Mouse (Mus musculus): ENCODE measurements around the gene Pdcd1lg2. TPM values are rescaled to one million over a fixed set of nuclear protein-coding genes. Genes with fewer than 3 reads are reported as not detected.

The Pdcd1lg2 gene
- polyA plus RNA-seq, 1 experiment from 2014 or later = 0.05 TPM

DNA sequence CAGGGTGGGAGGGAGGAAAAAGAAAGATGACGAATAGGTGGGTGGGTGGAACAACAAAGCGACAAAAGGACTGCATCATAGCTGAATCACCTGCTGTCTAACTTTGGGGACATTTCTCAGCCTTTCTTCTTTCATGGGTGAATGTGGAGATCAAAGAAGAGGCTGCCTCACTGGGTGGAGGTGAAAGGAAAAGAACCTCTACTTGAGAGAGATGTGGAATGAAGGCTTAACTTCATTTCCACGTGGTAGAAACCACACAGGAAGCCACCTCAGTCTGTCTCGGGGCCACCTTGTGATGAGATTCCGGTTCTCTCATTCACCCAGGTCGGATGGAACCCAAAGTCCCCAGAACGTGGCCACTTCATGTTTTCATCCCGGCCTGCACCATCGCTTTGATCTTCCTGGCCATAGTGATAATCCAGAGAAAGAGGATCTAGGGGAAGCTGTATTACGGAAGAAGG, 43.5 kb downstream of the Pdcd1lg2 start:
- TF ChIP-seq CTCF (IDR thresholded peaks at IDR 0.05; ENCODE audit: low read depth) (no peak), EP300 (optimal IDR thresholded peaks at IDR 0.05) (no peak)
- WGBS = 80% methylated on average over 10 of the region's 10 CpGs

DNA sequence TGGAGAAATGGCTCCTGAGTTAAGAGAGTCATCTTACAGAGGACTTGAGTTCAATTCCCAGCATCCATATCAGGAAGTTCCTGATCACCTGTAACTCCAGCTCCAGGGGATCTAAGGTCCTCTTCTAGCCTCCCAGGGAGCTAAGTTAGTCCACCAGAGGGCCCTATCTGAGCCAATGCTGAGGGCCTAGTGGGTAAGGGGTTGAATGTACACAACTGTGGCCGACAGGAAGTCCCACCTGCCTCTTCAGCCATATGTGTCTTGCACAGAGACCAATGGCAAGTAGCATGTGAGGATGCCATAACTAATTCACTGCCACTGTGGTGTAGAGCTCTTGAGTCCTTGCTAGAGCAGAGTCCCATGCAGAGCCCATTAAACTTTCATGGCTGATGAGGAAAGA, 44.4 kb downstream of the Pdcd1lg2 start:
- Histone ChIP-seq H3K36me3 (ENCODE audit: control insufficient read depth, insufficient read depth, low read length) (no peaks in the 10 kb centered on the region), H3K9me3 (ENCODE audit: control insufficient read depth, low read length) (no peaks in the 10 kb centered on the region), H3K9ac (ENCODE audit: low read length) (no peak overlapping the region), H3K4me2 (replicated peaks; ENCODE audit: low read depth) (no peak overlapping the region), H3K4me3 (ENCODE audit: low read depth, low read length) (no peak overlapping the region), H3K27ac (replicated peaks) (no peak overlapping the region), H3K4me1 (replicated peaks; ENCODE audit: control insufficient read depth, insufficient read depth) (no peaks in the 10 kb centered on the region), H3K27me3 (ENCODE audit: control insufficient read depth, insufficient read depth, low read length) (no peaks in the 10 kb centered on the region)
- DNase-seq (ENCODE audit: low spot score) (no peak), ATAC-seq (ENCODE audit: low FRiP score, low TSS enrichment) (no peak)
- TF ChIP-seq EP300 (optimal IDR thresholded peaks at IDR 0.05) (no peak), CTCF (IDR thresholded peaks at IDR 0.05; ENCODE audit: low read depth) (peak; percentile 5; the same call in 1 of the 2 replicates)
- WGBS = 62% methylated on average over 1 of the region's 1 CpGs

More for the DNA sequence above, 43.5 kb downstream of the Pdcd1lg2 start:
- Histone ChIP-seq H3K4me2 (replicated peaks; ENCODE audit: low read depth) (no peak overlapping the region), H3K27ac (replicated peaks) (no peak overlapping the region), H3K9me3 (ENCODE audit: control insufficient read depth, low read length) (no peaks in the 10 kb centered on the region), H3K4me1 (replicated peaks; ENCODE audit: control insufficient read depth, insufficient read depth) (no peaks in the 10 kb centered on the region), H3K9ac (ENCODE audit: low read length) (no peak overlapping the region), H3K36me3 (ENCODE audit: control insufficient read depth, insufficient read depth, low read length) (no peaks in the 10 kb centered on the region), H3K27me3 (ENCODE audit: control insufficient read depth, insufficient read depth, low read length) (no peaks in the 10 kb centered on the region), H3K4me3 (ENCODE audit: low read depth, low read length) (no peak overlapping the region)
- no peak for ATAC-seq (ENCODE audit: low FRiP score, low TSS enrichment)
- DNase-seq (ENCODE audit: low spot score) = no peak

DNA sequence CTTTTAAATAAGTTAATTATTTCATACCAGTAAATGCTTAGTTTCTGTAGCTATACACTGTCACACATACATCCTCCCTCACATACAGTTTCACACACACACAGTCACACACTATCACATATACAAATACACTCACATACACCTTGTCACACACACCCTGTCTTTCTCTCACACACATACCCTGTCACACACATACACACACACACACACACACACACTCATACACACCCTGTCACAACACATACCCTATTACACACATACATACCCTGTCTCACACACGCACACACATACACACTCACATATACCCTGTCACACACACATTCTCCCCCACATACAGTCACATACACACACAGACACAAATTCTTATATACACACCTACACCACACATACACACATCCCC, 47.3 kb downstream of the Pdcd1lg2 start:
- no peak for ATAC-seq (ENCODE audit: low FRiP score, low TSS enrichment)
- H3K9me3 ChIP-seq (ENCODE audit: control insufficient read depth, low read length) = no peaks in the 10 kb centered on the region
- no peak for DNase-seq (ENCODE audit: low spot score)
- no peak for TF ChIP-seq CTCF (IDR thresholded peaks at IDR 0.05; ENCODE audit: low read depth)
- no peak for TF ChIP-seq EP300 (optimal IDR thresholded peaks at IDR 0.05)
- no peaks in the 10 kb centered on the region for H3K4me1 ChIP-seq (replicated peaks; ENCODE audit: control insufficient read depth, insufficient read depth)
- no peak overlapping the region for H3K27ac ChIP-seq (replicated peaks)
- H3K4me2 ChIP-seq (replicated peaks; ENCODE audit: low read depth) = no peak overlapping the region
- H3K9ac ChIP-seq (ENCODE audit: low read length) = no peak overlapping the region
- no peak overlapping the region for H3K4me3 ChIP-seq (ENCODE audit: low read depth, low read length)
- 93% methylated on average over 1 of the region's 1 CpGs for WGBS
- H3K36me3 ChIP-seq (ENCODE audit: control insufficient read depth, insufficient read depth, low read length) = no peaks in the 10 kb centered on the region
- no peaks in the 10 kb centered on the region for H3K27me3 ChIP-seq (ENCODE audit: control insufficient read depth, insufficient read depth, low read length)

DNA sequence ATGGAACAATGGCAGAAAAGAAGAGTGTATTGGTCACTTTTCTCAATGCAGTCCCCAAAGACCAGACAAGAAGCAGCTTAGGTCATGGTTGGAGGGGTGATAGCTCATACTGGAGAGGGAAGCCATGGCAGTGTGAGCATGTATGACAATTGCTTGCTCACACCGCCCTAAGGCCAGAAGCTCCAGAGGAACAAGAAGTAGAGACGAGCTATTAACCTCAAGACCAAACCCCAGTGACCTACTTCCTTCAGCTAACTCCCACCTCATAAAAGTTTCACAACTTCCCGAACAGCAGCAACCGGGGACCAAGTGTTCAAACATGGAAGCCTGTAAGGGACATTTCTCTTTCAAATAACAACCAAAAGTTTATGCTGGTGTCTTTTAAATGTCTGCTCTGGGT, 51.7 kb downstream of the Pdcd1lg2 start:
- DNase-seq (ENCODE audit: low spot score) (no peak), ATAC-seq (ENCODE audit: low FRiP score, low TSS enrichment) (no peak)
- Histone ChIP-seq H3K4me2 (replicated peaks; ENCODE audit: low read depth) (no peak overlapping the region), H3K27ac (replicated peaks) (no peak overlapping the region), H3K4me3 (ENCODE audit: low read depth, low read length) (no peak overlapping the region), H3K9me3 (ENCODE audit: control insufficient read depth, low read length) (no peaks in the 10 kb centered on the region), H3K27me3 (ENCODE audit: control insufficient read depth, insufficient read depth, low read length) (no peaks in the 10 kb centered on the region), H3K4me1 (replicated peaks; ENCODE audit: control insufficient read depth, insufficient read depth) (no peaks in the 10 kb centered on the region), H3K9ac (ENCODE audit: low read length) (no peak overlapping the region), H3K36me3 (ENCODE audit: control insufficient read depth, insufficient read depth, low read length) (no peaks in the 10 kb centered on the region)
- no peak for TF ChIP-seq EP300 (optimal IDR thresholded peaks at IDR 0.05)
- TF ChIP-seq CTCF (IDR thresholded peaks at IDR 0.05; ENCODE audit: low read depth) = no peak
- 76% methylated on average over 4 of the region's 4 CpGs for WGBS

DNA sequence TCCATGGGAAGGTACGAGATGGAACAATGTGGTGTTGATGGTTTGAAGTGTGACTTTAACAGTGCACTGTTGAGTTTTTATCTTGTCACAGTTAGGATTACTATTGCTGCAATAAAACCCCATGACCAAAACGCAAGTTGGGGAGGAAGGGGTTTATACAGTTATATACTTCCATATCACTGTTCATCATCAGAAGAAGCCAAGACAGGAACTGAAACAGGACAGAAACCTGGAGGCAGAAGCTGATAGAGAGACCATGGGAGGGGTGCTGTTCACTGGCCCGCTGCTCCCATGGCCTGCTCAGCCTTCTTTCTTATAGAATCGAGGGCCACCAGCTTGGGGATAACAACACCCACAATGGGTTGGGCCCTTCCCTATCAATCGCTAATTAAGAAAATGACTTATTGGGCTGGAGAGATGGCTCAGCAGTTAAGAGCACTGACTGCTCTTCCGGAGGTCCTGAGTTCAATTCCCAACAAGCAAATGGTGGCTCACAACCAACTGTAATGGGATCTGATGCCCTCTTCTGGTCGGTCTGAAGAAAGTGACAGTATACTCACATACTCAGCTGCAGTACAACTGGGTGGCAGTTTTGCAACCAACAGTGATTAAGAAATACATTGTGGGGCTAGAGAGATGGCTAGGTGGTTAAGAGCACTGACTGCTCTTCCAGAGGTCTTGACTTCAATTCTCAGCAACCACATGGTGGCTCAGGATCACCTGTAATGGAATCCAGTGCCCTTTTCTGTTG, 53.1 kb downstream of the Pdcd1lg2 start:
- Histone ChIP-seq H3K36me3 (ENCODE audit: control insufficient read depth, insufficient read depth, low read length) (no peaks in the 10 kb centered on the region), H3K4me1 (replicated peaks; ENCODE audit: control insufficient read depth, insufficient read depth) (no peaks in the 10 kb centered on the region), H3K4me2 (replicated peaks; ENCODE audit: low read depth) (no peak overlapping the region), H3K27me3 (ENCODE audit: control insufficient read depth, insufficient read depth, low read length) (no peaks in the 10 kb centered on the region), H3K4me3 (ENCODE audit: low read depth, low read length) (no peak overlapping the region), H3K9me3 (ENCODE audit: control insufficient read depth, low read length) (no peaks in the 10 kb centered on the region), H3K9ac (ENCODE audit: low read length) (no peak overlapping the region), H3K27ac (replicated peaks) (no peak overlapping the region)
- 92% methylated on average over 7 of the region's 7 CpGs for WGBS
- DNase-seq (ENCODE audit: low spot score) (no peak), ATAC-seq (ENCODE audit: low FRiP score, low TSS enrichment) (no peak)
- peak; percentile 12; the same call in 1 of the 2 replicates for TF ChIP-seq CTCF (IDR thresholded peaks at IDR 0.05; ENCODE audit: low read depth)
- TF ChIP-seq EP300 (optimal IDR thresholded peaks at IDR 0.05) = no peak

DNA sequence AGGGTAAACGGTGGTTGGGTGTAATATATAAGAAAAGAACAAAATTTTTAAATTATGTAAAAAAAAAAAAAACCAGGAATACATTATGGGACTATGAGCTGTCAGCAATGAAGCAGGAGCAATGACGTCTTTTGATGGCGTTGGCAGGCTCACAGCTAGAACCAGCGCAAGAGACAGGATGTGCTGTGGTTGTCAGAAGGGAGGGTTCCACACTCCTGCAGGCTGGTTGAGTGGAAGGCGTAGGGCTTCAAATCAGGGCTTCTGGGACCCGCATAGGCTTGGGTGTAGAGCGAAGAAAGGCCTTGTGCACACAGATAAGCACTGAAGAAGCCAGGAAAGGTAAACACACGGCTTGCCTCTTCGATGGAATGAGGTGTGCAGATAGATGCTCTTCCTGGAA, 56.1 kb downstream of the Pdcd1lg2 start:
- Histone ChIP-seq H3K4me2 (replicated peaks; ENCODE audit: low read depth) (no peak overlapping the region), H3K36me3 (ENCODE audit: control insufficient read depth, insufficient read depth, low read length) (no peaks in the 10 kb centered on the region), H3K27ac (replicated peaks) (no peak overlapping the region), H3K27me3 (ENCODE audit: control insufficient read depth, insufficient read depth, low read length) (no peaks in the 10 kb centered on the region), H3K4me1 (replicated peaks; ENCODE audit: control insufficient read depth, insufficient read depth) (0 out of 2 replicates have a peak, but pooled peaks cover 3% of the 10 kb centered on the region), H3K9ac (ENCODE audit: low read length) (no peak overlapping the region), H3K4me3 (ENCODE audit: low read depth, low read length) (no peak overlapping the region), H3K9me3 (ENCODE audit: control insufficient read depth, low read length) (no peaks in the 10 kb centered on the region)
- DNase-seq (ENCODE audit: low spot score) (no peak), ATAC-seq (ENCODE audit: low FRiP score, low TSS enrichment) (no peak)
- WGBS = 70% methylated on average over 9 of the region's 9 CpGs
- TF ChIP-seq EP300 (optimal IDR thresholded peaks at IDR 0.05) (no peak), CTCF (IDR thresholded peaks at IDR 0.05; ENCODE audit: low read depth) (no peak)

All from stomach, postnatal 0 days (tissue).